Mouse (Mus musculus): ENCODE measurements around the gene Zfp37.
"Not testable (repeated sequence)": the region's sequence is repeated elsewhere in the genome, so short reads cannot be mapped to it uniquely, and the experiment has no call there.

The Zfp37 gene

DNA sequence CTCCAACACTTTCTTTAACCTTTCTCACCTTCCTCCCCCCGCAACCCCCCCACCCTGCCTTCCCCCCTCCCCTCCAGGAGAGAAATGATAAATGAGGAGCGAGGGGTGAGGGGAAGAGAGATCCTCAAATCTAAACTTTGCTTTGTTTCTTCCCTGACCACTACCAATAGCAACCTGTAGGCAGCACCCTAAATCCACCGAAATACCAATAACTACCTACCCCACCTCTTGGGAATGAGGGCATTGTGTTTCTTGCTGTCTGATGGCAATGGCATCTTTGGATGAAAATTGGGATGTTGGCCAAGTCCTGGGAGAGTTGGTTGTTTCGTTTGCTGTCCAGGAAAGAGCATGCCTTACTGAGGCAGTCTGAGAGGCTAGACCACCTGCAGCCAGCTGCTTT is 20.8 kb downstream of the Zfp37 start:
- no peak for DNase-seq (ENCODE audit: low read depth, low spot score)

DNA sequence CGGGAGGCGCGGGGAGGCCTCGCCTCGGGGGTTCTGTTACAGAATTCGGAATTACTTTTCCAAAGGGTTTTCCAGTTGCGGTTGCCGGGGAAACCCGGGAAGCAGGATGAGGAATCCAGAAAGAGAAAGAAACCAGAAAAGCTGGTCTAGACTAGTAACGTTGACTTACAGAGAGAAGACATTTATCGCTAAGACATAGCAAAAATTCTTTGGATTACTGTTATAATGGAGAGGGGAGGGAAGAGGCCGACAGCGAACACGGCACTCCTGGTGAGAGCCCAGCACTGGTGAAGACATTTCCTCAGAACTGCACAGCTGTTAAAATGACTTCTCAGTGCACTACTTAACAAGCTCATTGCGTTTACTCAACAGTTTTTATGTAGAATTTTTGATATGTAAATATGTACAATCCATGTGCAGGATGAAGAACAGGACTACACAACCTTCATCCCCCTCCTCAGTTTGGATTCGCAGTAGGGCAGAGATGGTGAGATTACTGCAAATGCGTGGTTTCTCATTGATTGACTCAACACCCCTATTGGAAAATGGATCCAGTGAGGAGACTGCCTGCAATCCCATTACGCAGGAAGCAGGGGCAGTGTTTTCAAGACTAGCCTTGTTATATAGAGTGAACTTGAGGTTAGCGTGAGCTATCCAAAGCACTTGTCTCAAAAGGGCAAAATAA is 22.0 kb downstream of the Zfp37 start:
- peak; percentile 31 for DNase-seq (ENCODE audit: low read depth, low spot score)

DNA sequence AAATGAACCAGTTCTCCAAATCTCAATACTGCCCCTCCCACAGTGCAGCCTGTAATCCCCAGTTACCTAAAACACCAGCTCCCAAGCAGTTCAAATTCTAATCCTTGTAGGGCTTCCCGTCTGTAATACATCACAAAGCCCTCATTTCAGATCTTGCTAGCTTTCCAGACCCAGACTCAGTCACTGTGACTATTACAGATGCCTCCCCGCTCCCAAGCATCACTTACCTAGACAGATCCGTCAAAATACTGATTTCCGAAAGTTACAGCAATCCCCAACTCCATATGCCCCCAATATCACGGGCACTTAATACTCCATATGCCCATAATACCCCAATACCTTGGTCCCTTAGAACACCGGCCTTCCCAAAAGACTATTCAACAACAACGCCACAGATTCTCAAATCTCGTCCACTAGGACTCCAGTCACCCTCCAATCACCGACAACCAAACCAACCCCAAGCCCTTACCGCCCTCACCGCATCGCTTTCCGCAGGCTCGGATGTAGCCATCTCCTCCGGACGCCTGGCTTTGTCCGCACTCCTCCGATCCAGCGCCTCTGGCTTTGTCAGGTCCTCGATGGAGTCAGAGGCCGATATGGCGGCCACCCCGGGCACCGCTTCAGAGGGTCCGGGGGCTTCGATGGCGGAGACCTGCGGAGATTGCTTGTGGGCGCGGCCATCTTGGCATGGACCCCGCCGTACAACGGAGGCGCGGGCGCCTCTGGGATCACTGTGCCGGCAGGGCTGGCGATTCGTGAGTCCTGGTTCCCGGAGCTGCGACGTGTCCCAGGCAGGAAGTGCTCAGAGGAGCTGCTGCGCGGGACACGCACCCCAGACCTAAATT is 22.8 kb downstream of the Zfp37 start:
- DNase-seq (ENCODE audit: low read depth, low spot score): peak; percentile 84

DNA sequence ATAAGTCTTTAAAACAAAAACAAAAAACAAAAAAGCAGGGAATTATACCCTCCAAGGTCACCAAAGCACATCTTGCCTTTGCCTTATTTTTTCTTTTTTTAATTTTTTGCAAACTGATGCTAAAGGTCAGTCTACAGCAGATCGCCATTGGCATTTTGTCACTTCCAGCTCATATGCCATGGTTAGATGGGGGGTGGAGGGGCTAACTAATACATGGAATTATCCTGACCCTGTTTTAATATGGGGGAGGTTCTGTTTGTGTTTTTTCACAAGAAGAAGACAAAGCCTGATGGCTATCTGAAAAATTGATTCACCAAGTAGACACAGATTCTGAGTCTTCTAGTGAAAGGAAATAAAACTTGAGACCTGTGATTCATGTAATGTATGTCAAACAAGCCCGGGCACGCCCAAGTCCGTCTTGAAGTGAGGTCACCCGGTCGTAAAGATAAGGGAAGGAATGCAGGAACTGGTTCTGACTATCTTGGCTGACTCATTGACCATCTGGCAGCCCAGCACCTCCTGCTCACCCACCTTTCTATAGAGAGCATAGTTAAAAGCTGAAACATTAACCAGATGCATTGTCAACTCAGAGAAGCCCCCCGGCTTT is 30.8 kb downstream of the Zfp37 start:
- DNase-seq (ENCODE audit: low read depth, low spot score): no peak

DNA sequence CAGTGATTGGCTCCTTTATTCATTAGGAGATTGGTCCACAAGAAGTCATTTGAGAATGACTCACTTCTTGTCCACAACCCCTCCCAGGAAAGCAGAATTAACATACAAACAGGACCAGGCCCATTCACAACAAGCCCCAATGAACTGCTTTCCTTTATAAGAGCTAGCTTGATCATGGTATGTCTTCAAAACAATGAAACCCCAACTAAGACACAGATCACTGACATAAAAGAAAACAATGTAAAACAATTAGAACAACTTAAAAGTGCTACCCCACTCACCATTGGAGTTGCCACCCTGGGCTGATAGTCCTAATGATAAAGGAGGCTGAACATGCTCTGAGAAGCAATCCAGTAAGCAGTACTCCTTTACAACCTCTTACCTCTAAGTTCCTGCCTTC is 42.1 kb downstream of the Zfp37 start:
- DNase-seq (ENCODE audit: low read depth, low spot score): no peak

DNA sequence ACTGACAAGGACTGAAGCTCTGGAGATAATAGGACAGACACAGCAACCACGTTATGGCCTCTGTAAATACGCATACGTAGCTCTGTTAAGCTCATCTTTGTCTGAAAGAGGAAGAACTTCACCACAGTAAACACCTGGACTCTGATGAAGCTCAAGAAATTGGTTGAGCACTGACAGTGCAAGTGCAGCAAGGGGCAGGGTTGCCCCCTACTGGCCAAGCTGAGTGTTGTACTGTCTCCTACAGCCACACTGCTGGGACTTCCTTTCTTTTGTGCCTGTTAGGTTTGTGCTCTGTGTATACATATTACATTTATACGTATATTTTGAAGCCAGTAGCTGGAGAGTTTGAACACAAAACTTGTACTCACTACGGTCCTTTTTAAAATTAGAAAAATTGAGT is 53.6 kb downstream of the Zfp37 start:
- DNase-seq (ENCODE audit: low read depth, low spot score): peak; percentile 14

DNA sequence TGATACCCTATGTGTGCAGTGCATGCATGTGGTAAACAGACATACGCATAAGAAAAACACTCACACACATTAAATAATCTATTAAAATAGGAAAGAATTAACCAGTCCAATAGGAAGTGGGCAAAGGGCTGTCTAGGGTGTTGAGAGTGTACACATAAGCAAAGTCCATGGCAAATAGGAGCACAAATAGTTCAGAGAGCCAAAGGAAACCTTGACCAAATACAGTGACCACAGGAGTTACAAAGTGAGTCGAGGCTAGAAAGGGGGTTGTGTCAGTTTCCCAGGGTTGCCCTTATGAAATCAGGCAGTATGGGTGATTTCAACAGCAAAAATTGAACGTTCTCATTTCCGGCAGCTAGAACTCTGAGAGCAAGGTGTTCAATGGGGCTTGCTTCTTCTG is 56.4 kb downstream of the Zfp37 start:
- DNase-seq (ENCODE audit: low read depth, low spot score): no peak

DNA sequence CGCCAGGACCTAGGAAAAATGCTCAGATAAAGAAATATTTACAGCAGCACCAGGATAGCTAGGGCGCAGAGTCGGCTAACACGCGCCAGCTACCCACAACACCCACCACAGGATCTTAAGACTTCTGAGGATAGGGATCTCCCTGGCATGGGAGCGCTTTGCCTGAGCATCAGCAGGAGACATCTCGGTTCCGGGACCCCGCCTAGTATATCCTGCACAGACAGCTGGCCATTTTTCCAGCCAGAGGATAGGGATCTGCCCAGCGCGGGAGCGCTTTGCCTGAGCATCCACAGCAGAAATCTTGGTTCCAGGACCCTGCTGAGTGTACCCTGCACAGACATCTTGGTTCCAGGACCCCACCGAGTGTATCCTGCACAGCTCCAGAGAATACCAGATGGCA is 63.2 kb downstream of the Zfp37 start:
- not testable (repeated sequence) for DNase-seq (ENCODE audit: low read depth, low spot score)

DNA sequence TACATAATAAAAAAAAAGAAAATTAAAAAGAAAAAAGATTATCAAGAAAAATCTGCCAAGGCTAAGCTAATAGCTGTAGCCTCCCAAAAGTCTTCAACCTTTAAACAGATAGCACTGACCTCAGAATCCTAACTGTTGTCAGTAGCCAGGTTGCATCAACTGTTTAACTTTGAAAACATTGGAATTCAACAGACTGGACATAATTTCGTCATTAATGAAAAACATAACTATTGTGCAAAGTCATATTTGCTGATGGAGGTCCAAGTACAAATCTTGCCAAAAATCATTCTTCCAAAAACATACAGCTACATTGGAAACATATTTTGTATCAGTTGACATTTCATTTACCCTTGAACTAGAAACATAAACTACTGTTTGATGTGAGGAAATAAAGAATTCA is 72.4 kb downstream of the Zfp37 start:
- DNase-seq (ENCODE audit: low read depth, low spot score): no peak

DNA sequence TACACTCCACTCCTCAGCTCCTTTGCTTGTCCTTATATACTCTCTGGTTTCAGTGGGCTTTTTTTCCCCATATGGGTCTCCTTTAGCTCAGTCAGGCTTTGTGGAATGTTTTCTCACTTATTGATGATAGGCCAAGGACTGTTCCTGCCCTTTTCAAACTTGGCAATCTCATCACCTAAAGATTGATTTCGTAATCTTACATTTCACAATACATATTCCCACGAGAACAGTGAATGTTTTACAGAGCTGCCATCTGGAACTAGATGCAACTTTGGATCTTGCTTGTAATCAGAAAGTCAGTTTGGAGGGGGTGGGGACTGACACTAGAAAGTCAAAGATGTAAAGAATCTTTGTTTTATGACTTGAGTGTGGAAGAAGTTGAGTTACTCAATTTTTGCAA is 80.0 kb downstream of the Zfp37 start, which contains the start of gene Mup21:
Gene Mup21 (minus strand): TSS at position 53 of the 400 bp plus-strand sequence.
- no peak for DNase-seq (ENCODE audit: low read depth, low spot score)
